Mouse (Mus musculus) regulatory T cell (primary cell): ENCODE measurements at regions not wholly inside any gene's neighbourhood (a gene's known extent, or its start where the extent isn't known, plus 50 kb on each side); places are given as distances from the start of the nearest gene placed in this dataset.

Experiments
- in situ Hi-C: fragments of 300-600 bp; cut with MboI, MseI; formaldehyde crosslinking; loops from one replicate; pipeline ENCODE4 v1.15.1; 2025; ENCODE audit warnings: high pct_unique_total_duplicates

DNA sequence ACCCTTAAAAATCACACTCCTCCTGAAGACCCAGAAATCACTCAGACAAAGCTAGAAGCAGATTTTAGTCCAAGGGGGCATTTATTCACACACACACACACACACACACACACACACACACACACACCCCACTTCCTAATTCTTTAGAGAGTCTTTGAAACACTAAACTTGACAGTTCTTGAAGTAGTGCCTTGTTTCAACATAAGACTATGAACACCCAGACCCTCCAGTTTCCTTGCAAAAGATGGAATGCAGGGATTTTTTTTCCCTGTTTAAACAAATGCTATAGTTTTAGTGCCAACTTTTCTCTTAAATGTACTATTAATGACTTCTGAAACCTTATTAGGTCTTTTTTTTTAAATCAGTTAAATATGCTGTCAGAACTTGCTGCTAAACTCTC is 279.2 kb upstream of the Fat1 start:
- in situ Hi-C loops, result no loop called here

GRCm38 (mm10) chr8:44656470-44656869 is 278.8 kb upstream of the Fat1 start:
- in situ Hi-C loops, result no loop called here

GRCm38 (mm10) chr8:44661696-44662095 is 273.6 kb upstream of the Fat1 start:
- in situ Hi-C loops, result no loop called here

GRCm38 (mm10) chr8:44687126-44687525 is 248.1 kb upstream of the Fat1 start:
- in situ Hi-C loops, result no loop called here

- in situ Hi-C loops, result no loop called here
Observed at GRCm38 (mm10) chr8:44689837-44690592, 245.2 kb upstream of the Fat1 start.

DNA sequence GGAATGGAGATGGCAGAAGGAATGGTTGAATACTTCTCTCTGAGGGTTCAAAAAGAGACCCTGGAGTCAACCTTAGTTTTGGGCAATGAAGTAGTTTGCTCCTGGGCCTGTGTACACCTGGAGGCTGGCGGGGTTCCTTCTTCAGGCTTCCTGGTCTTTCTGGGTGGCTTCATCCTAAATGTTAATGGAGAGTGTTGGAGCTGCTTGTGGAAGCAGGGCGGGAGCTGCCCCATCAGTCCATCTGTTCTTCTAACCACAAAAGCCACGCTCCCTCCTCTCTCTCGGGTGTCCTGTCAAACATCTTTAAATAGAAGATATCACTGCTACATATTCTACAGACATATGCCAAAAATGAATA is 244.7 kb upstream of the Fat1 start:
- in situ Hi-C loops, result no loop called here

DNA sequence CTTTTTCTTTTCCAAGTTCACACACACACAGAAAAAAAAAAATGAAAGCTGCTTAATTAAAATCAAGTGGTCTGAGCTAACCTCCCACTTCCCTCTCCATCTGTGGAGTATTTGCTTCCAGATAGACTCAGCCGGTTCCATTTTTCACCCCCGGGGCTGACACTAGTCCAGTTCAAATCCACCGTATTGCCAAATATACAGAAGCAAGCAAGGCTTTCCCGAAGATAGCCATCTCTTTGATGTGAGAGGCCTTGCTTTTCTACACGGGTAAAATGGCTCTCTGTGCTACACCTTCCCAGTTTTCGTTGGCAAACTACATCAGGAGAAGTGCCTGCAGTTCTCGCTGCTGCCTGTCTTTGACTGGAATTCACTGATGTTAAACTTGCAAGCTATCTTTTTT is 244.1 kb upstream of the Fat1 start:
- in situ Hi-C loops, result no loop called here

DNA sequence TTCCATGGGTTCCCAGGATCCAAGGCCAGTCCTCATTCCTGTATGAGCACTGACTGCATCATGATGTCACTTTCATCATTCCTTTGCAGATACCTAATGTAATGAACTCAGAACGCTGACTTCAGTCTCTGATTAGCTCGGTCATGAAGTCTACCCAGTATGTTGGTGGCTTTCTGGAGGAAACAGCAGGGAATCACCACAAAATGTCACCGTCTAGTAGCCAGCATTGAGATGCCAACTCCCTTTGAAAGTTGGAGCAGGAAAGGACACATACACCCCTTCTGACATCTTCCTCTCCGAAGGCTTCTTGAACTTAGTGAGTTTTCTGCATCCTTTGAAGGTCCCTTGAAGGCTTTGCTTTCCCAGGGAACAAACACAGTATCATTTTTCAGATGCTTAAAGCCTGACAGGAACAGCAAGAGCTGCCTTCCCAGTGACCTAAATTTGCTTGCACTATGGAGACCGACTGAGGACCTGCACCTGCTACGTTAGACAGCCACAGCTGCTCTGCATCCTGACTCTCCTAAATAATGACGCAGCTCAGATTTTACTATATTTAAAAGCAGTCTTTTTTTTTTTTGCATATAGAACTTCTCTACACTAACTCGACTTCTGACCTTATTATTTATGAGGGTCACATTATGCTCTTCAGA is 243.1 kb upstream of the Fat1 start:
- in situ Hi-C loops, result no loop called here

GRCm38 (mm10) chr8:44694861-44695260 is 240.4 kb upstream of the Fat1 start:
- in situ Hi-C loops, result no loop called here

- in situ Hi-C loops, result no loop called here
Observed at GRCm38 (mm10) chr8:44696066-44696853, 239.0 kb upstream of the Fat1 start.

- in situ Hi-C loops, result no loop called here
Observed at GRCm38 (mm10) chr8:44699384-44700105, 235.7 kb upstream of the Fat1 start.

DNA sequence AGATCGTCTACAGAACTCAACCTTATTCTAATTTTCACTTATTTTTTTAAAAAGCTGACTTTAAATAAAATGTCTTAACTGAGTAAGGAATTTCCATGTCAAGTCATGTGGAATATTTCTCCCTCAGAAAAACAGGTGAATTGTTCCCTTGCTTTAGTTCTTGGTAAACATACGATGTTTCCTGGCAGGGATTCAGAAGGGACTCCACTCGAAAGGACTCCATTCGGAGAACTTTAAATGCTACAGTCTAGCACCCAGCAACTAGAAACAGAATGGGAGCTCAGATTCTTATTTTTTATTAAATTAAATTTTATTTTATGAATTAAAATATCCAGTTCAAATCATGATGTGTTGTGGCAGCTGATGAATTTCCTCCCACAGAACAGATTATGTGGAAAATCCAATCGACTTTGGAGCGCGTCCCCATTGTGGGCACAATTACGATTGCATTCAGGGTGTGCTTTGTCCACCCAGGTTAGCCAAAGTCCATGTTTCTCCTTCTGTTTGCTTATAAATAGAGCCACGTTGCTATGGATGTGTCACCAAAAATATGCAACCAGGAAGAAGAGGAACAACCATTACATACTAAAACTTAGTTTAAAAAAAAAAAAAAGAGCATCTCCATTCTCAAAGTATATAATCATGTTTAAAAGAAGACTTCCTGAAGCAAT is 230.5 kb upstream of the Fat1 start:
- in situ Hi-C loops, result no loop called here

DNA sequence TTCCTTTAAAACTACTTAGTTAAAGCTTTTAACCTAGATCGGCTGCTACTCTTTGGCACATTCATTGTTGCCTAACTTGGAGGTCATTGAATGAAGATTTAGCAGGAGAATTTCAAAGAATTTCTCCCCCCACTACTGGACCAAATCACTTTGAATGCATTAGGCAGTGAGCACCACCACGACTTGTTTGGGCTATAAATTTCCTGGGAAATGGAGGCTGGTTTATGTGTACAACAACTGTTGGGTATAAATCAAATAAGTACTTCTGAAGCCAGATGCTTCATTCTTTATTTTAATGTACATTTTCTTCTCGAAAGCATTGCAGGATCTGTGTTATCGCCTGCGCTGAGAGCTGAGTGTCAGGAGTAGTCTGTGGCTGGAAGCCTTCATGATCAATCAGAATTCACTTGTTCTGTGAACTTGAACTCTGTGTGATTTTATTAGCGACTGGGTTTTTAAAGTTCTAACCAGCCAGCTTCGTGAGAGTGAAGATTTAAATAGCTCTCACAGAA is 226.5 kb upstream of the Fat1 start:
- in situ Hi-C loops, result no loop called here

DNA sequence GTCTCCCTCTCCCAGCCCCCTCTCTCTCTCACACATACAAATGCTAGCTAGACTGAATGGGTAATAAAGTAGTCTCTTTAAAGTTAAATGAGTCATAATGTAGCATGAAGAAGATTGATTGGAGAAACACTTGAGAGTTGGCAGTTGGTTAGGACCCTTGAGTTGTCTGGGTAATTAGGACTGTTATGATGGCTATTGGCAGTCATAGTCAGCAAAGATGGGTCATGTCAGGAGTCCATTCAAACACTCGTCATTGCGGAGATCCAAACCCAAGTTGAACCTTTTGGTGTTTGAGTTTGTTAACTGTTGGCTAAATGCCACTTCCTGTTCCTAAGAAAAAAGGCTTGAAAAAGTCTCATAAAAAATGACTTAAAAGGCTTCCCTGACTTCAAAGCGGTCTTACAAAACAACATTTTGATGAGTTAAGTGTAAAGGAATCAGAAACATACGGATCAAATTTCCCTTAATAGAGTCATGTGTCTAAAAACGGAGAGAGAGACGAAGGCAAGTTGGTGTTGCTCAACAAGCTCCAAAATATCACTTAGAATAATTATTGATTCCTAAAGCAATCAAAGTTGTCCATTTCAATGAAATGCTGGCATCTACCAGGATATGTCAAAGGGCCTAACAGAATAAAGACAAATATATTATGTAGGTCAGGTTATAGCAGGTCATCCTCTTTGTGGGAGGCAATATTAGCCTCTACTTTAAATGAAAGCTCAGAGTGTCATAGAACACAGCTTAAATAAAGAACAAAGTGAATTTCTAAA is 225.9 kb upstream of the Fat1 start:
- in situ Hi-C loops, result no loop called here

- in situ Hi-C loops, result no loop called here
Observed at GRCm38 (mm10) chr8:44734577-44734976, 200.7 kb upstream of the Fat1 start.

GRCm38 (mm10) chr8:44735801-44736200 is 199.4 kb upstream of the Fat1 start:
- in situ Hi-C loops, result no loop called here

GRCm38 (mm10) chr8:44743353-44743752 is 191.9 kb upstream of the Fat1 start:
- in situ Hi-C loops, result no loop called here

- in situ Hi-C loops, result no loop called here
Observed at GRCm38 (mm10) chr8:44744991-44745658, 190.1 kb upstream of the Fat1 start.

DNA sequence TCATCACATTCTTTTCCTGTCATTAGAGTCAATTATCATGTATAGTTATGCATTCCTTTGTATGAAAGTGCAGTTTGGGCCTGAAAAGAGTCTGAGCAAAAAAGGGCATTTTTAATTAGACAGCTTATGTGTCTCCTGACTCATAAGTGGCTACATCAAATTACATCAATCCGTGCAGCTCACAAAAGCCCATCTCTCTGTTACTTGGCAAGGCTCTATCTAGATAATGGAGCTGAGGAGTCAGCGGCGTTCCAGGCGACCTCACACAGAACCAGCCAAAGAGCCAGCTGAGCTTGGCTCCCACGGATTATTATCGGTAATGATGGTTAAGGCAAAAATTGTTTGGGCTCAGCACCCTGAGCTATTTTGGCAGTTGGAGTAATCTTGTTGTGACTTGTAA is 176.5 kb upstream of the Fat1 start:
- in situ Hi-C loops, result no loop called here

GRCm38 (mm10) chr8:44762731-44763130 is 172.5 kb upstream of the Fat1 start:
- in situ Hi-C loops, result no loop called here
